Mouse (Mus musculus): ENCODE results near the gene Cers5. TPM values are rescaled to one million over a fixed set of nuclear protein-coding genes. Genes with fewer than 3 reads are reported as not detected.
A peak's percentile ranks its signal among the peaks of the same experiment; 100 is the strongest.

Gene Cers5
- polyA plus RNA-seq, 1 experiment from 2014 or later, result 32.3 TPM

- Histone ChIP-seq H3K9me3 (ENCODE audit: control insufficient read depth, low read length) (no peaks in the 10 kb centered on the region), H3K4me2 (no peak overlapping the region), H3K9ac (ENCODE audit: low read depth, low read length) (no peak overlapping the region), H3K4me3 (ENCODE audit: low read depth, low read length) (no peak overlapping the region), H3K4me1 (replicated peaks; ENCODE audit: control insufficient read depth, insufficient read depth, low read length) (peaks cover 3% of the 10 kb centered on the region; the same call in 1 of the 2 replicates), H3K36me3 (ENCODE audit: control insufficient read depth, insufficient read depth, low read length) (peaks cover 48% of the 10 kb centered on the region), H3K27ac (ENCODE audit: low read depth, low read length) (no peak overlapping the region), H3K27me3 (replicated peaks; ENCODE audit: control insufficient read depth, insufficient read depth, low read length) (no peaks in the 10 kb centered on the region)
- DNase-seq (ENCODE audit: low spot score), result no peak
- ATAC-seq (replicated peaks; ENCODE audit: low FRiP score), result no peak
- WGBS, result 82% methylated on average over 13 of the region's 13 CpGs
Observed at GRCm38 (mm10) chr15:99712666-99713559, 59.8 kb downstream of the Cers5 start.

- Histone ChIP-seq H3K9me3 (ENCODE audit: control insufficient read depth, low read length) (no peaks in the 10 kb centered on the region), H3K27ac (ENCODE audit: low read depth, low read length) (no peak overlapping the region), H3K4me2 (no peak overlapping the region), H3K4me3 (ENCODE audit: low read depth, low read length) (no peak overlapping the region), H3K36me3 (ENCODE audit: control insufficient read depth, insufficient read depth, low read length) (peaks cover 57% of the 10 kb centered on the region), H3K27me3 (replicated peaks; ENCODE audit: control insufficient read depth, insufficient read depth, low read length) (no peaks in the 10 kb centered on the region), H3K4me1 (replicated peaks; ENCODE audit: control insufficient read depth, insufficient read depth, low read length) (0 out of 2 replicates have a peak, but pooled peaks cover 3% of the 10 kb centered on the region), H3K9ac (ENCODE audit: low read depth, low read length) (no peak overlapping the region)
- DNase-seq (ENCODE audit: low spot score) (no peak), ATAC-seq (replicated peaks; ENCODE audit: low FRiP score) (no peak)
- 69% methylated on average over 3 of the region's 3 CpGs for WGBS
Observed at GRCm38 (mm10) chr15:99711491-99711890, 61.2 kb downstream of the Cers5 start.

DNA sequence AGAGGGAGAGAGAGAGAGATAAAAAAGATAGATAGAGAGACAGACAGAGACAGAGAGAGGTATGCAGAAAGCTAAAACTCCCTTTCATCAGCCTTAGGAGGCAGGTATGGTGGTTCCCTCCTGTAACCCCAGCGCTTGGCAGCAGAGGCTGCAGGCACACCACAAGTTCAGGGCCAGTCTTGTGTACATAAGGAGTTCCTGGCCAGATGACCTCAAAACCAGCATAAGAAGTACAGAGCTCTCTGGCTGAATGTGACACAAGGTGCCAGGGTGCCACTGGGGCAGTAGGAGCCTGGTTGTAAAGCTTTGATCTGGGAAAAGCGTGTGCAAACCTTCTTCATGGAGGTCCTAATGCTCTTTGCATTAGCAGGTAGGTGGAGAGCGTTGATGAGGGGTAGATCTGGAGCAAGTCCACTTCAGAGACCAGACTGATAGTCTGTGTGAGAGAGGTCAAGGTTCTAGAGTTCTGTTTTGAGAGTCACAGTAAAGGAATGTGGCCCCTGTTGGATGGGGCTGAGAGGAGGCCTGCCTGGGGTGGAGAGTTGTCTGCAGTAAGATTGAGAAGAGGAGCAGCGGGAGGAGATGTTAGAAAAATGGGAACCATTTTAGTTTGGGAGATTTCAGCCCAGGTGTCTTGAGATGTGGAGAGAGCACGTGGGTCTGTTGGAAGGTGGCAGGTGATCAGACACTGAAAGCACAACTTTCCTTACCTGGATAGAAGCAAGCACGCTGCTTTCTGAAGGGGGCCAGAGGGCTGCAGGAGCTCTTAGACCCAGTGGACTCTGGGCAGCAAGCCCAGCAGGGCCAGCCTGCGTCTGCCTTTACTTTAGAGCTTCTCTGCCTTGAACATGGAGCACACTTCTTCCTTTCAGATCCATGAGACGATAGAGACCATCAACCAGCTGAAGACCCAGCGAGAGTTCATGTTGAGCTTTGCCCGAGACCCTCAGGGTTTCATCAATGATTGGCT lies 62.2 kb downstream of the Cers5 start:
- Histone ChIP-seq H3K27me3 (replicated peaks; ENCODE audit: control insufficient read depth, insufficient read depth, low read length) (no peaks in the 10 kb centered on the region), H3K4me3 (ENCODE audit: low read depth, low read length) (no peak overlapping the region), H3K27ac (ENCODE audit: low read depth, low read length) (no peak overlapping the region), H3K9ac (ENCODE audit: low read depth, low read length) (no peak overlapping the region), H3K4me1 (replicated peaks; ENCODE audit: control insufficient read depth, insufficient read depth, low read length) (no peaks in the 10 kb centered on the region), H3K36me3 (ENCODE audit: control insufficient read depth, insufficient read depth, low read length) (peaks cover 55% of the 10 kb centered on the region), H3K4me2 (no peak overlapping the region), H3K9me3 (ENCODE audit: control insufficient read depth, low read length) (no peaks in the 10 kb centered on the region)
- WGBS, result 86% methylated on average over 10 of the region's 10 CpGs
- DNase-seq (ENCODE audit: low spot score) (no peak), ATAC-seq (replicated peaks; ENCODE audit: low FRiP score) (no peak)

DNA sequence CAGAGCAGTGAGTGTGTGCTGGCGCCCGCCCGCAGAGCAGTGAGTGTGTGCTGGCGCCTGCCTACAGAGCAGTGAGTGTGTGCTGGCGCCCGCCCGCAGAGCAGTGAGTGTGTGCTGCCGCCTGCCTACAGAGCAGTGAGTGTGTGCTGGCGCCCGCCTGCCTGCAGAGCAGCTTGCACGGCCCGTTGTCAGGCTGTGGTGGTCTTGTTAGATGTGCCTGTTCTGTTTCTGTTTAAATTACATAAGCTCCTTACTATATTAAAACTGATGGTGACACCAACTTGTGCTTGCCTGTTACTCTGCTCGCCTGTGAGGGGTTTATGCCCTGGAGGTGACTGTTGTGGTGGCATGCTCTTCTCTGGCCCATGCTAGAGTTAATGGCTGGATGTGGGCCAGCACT lies 64.5 kb downstream of the Cers5 start:
- Histone ChIP-seq H3K4me2 (no peak overlapping the region), H3K27ac (ENCODE audit: low read depth, low read length) (no peak overlapping the region), H3K4me1 (replicated peaks; ENCODE audit: control insufficient read depth, insufficient read depth, low read length) (peaks cover 11% of the 10 kb centered on the region), H3K36me3 (ENCODE audit: control insufficient read depth, insufficient read depth, low read length) (peaks cover 49% of the 10 kb centered on the region), H3K4me3 (ENCODE audit: low read depth, low read length) (no peak overlapping the region), H3K9ac (ENCODE audit: low read depth, low read length) (no peak overlapping the region), H3K9me3 (ENCODE audit: control insufficient read depth, low read length) (no peaks in the 10 kb centered on the region), H3K27me3 (replicated peaks; ENCODE audit: control insufficient read depth, insufficient read depth, low read length) (no peaks in the 10 kb centered on the region)
- no peak for DNase-seq (ENCODE audit: low spot score)
- WGBS, result 92% methylated on average over 13 of the region's 13 CpGs
- ATAC-seq (replicated peaks; ENCODE audit: low FRiP score), result no peak

DNA sequence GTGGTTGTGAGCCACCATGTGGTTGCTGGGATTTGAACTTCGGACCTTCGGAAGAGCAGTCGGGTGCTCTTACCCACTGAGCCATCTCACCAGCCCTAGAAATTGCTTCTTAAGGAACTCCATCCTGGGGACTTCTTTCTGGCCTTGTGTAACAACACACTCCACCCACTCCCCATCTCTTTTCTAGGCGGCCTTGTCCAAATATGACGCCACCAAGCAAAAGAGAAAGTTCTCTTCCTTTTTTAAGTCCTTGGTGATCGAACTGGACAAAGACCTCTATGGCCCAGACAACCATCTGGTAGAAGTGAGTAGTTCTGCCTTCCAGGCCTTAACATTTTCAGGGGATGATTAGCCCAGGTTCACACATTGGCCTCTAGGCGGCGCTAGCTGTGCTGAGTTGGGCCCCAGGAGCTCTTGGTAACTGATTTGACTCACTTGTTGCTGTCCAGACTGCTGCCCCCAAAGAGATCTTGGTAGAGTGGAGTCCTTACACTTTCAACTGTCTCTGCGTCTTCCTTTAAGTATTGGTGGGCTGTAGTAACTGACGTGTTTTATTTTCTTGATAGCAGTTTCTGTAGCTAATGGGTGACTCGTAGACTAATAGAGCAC lies 67.1 kb downstream of the Cers5 start, which contains the start of gene Gm17349:
Gene Gm17349 (minus strand): TSS at position 51 of the 609 bp plus-strand sequence.
- peaks cover 37% of the 10 kb centered on the region for H3K36me3 ChIP-seq (ENCODE audit: control insufficient read depth, insufficient read depth, low read length)
- peak within 1 kb of the TSS; percentile 33 for H3K4me2 ChIP-seq
- 65% methylated on average over 11 of the region's 11 CpGs for WGBS
- peak within 1 kb of the TSS; percentile 25; the same call in 1 of the 2 replicates for H3K27ac ChIP-seq (ENCODE audit: low read depth, low read length)
- no peaks in the 10 kb centered on the region for H3K9me3 ChIP-seq (ENCODE audit: control insufficient read depth, low read length)
- no peak for DNase-seq (ENCODE audit: low spot score)
- H3K4me1 ChIP-seq (replicated peaks; ENCODE audit: control insufficient read depth, insufficient read depth, low read length), result peaks cover 26% of the 10 kb centered on the region
- no peaks in the 10 kb centered on the region for H3K27me3 ChIP-seq (replicated peaks; ENCODE audit: control insufficient read depth, insufficient read depth, low read length)
- no peak for ATAC-seq (replicated peaks; ENCODE audit: low FRiP score)
- no peak within 1 kb of the TSS for H3K4me3 ChIP-seq (ENCODE audit: low read depth, low read length)
- 0 out of 2 replicates have a peak within 1 kb of the TSS, but pooled peaks have one; percentile 14 for H3K9ac ChIP-seq (ENCODE audit: low read depth, low read length)

DNA sequence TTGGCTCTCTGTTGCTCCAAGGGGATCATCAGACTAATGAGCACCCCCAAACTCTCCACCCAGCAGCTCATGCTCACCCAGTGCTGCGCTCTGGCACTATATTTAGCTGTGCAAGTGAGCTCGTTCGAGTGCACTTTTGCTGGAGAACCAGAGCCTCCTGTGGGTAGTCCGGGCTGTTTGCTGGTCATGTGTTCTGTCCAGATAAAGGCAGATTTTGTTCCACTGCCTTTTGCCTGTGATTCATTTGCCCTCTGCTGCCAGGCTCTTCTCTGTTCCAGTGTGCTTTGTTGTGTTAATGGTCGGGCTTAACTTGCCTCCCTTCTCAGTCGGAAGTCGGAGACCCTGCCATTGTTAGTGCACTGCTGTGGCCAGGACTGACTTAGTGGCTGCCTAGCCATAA lies 67.8 kb downstream of the Cers5 start:
- no peak for ATAC-seq (replicated peaks; ENCODE audit: low FRiP score)
- H3K27ac ChIP-seq (ENCODE audit: low read depth, low read length), result peak overlapping the region; percentile 25; the same call in 1 of the 2 replicates
- no peak for DNase-seq (ENCODE audit: low spot score)
- H3K36me3 ChIP-seq (ENCODE audit: control insufficient read depth, insufficient read depth, low read length), result peaks cover 32% of the 10 kb centered on the region
- peaks cover 26% of the 10 kb centered on the region for H3K4me1 ChIP-seq (replicated peaks; ENCODE audit: control insufficient read depth, insufficient read depth, low read length)
- WGBS, result 67% methylated on average over 7 of the region's 7 CpGs
- no peak overlapping the region for H3K4me3 ChIP-seq (ENCODE audit: low read depth, low read length)
- H3K9me3 ChIP-seq (ENCODE audit: control insufficient read depth, low read length), result no peaks in the 10 kb centered on the region
- no peaks in the 10 kb centered on the region for H3K27me3 ChIP-seq (replicated peaks; ENCODE audit: control insufficient read depth, insufficient read depth, low read length)
- no peak overlapping the region for H3K9ac ChIP-seq (ENCODE audit: low read depth, low read length)
- H3K4me2 ChIP-seq, result no peak overlapping the region

- H3K4me2 ChIP-seq, result peak overlapping the region; percentile 33
- no peaks in the 10 kb centered on the region for H3K27me3 ChIP-seq (replicated peaks; ENCODE audit: control insufficient read depth, insufficient read depth, low read length)
- DNase-seq (ENCODE audit: low spot score) (no peak), ATAC-seq (replicated peaks; ENCODE audit: low FRiP score) (no peak)
- 0 out of 2 replicates have a peak overlapping the region, but pooled peaks have one; percentile 14 for H3K9ac ChIP-seq (ENCODE audit: low read depth, low read length)
- peaks cover 26% of the 10 kb centered on the region for H3K4me1 ChIP-seq (replicated peaks; ENCODE audit: control insufficient read depth, insufficient read depth, low read length)
- peaks cover 28% of the 10 kb centered on the region for H3K36me3 ChIP-seq (ENCODE audit: control insufficient read depth, insufficient read depth, low read length)
- peak overlapping the region; percentile 25 for H3K27ac ChIP-seq (ENCODE audit: low read depth, low read length)
- H3K4me3 ChIP-seq (ENCODE audit: low read depth, low read length), result no peak overlapping the region
- 69% methylated on average over 23 of the region's 23 CpGs for WGBS
- no peaks in the 10 kb centered on the region for H3K9me3 ChIP-seq (ENCODE audit: control insufficient read depth, low read length)
Observed at GRCm38 (mm10) chr15:99704041-99704681, 68.5 kb downstream of the Cers5 start.

DNA sequence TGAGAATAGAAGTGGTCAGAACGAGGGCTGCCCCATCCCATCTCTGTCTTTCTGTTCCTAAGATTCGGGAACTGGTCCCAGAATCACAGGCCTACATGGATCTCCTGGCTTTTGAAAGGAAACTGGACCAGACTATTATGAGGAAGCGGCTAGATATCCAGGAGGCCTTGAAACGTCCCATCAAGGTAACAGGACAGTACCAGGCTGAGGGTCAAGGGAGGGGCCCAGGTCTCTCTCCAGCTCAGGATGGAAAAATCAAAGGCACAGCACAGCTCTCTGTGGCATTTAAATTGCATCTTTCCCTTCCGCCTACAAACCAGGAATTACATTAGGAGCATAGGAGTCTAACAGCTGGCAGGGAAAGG lies 69.0 kb downstream of the Cers5 start:
- 85% methylated on average over 5 of the region's 5 CpGs for WGBS
- Histone ChIP-seq H3K27ac (ENCODE audit: low read depth, low read length) (no peak overlapping the region), H3K4me3 (ENCODE audit: low read depth, low read length) (no peak overlapping the region), H3K36me3 (ENCODE audit: control insufficient read depth, insufficient read depth, low read length) (peaks cover 23% of the 10 kb centered on the region), H3K4me1 (replicated peaks; ENCODE audit: control insufficient read depth, insufficient read depth, low read length) (peaks cover 28% of the 10 kb centered on the region), H3K27me3 (replicated peaks; ENCODE audit: control insufficient read depth, insufficient read depth, low read length) (no peaks in the 10 kb centered on the region), H3K4me2 (0 out of 2 replicates have a peak overlapping the region, but pooled peaks have one; percentile 1), H3K9ac (ENCODE audit: low read depth, low read length) (no peak overlapping the region), H3K9me3 (ENCODE audit: control insufficient read depth, low read length) (no peaks in the 10 kb centered on the region)
- no peak for DNase-seq (ENCODE audit: low spot score)
- no peak for ATAC-seq (replicated peaks; ENCODE audit: low FRiP score)
